Mouse (Mus musculus) lung, adult 2 months (tissue): ENCODE measurements around the gene Galns. TPM values are rescaled to one million over a fixed set of nuclear protein-coding genes. Genes with fewer than 3 reads are reported as not detected.

Experiments
- DNase-seq: peaks from one replicate; pipeline ENCODE4 v3.0.0; 2022
- H3K4me1 ChIP-seq: fragments of 200-500 bp; 2 replicates; pipeline ENCODE4 v1.6.1; 2011; ENCODE audit warnings: low read length; ENCODE audit not compliant: control insufficient read depth, insufficient read depth
- H3K4me3 ChIP-seq: fragments of 200-500 bp; replicated peaks from 2 replicates; pipeline ENCODE3; 2011; ENCODE audit warnings: low read depth, mild to moderate bottlenecking, control low read depth, low read length; ENCODE audit errors: extremely low read depth
- CTCF ChIP-seq: fragments of 200-500 bp; IDR thresholded peaks from 2 replicates; pipeline ENCODE4 v1.5.1; 2011; ENCODE audit warnings: mild to moderate bottlenecking, low read length, control low read depth; ENCODE audit not compliant: insufficient read depth
- POLR2A ChIP-seq: fragments of 200-500 bp; IDR thresholded peaks from 2 replicates; pipeline ENCODE4 v1.6.1; 2011; ENCODE audit warnings: low read depth, mild to moderate bottlenecking, control low read depth, low read length, borderline replicate concordance; ENCODE audit errors: extremely low read depth
- WGBS: fragments of 180-500 bp; shearing (Covaris S2); methylation state at CpG from one replicate; pipeline ENCODE4 v1.1.7; 2018; 5-methylcytosine and 5-hydroxymethylcytosine counted together
- polyA plus RNA-seq: library from polyadenylated mRNA; depleted of rRNA; stranded (reverse); fragments of >200 nt; gene quantifications from 2 replicates; pipeline ENCODE4 v1.2.3, GENCODE M21; 2012

Gene Galns
- polyA plus RNA-seq, 1 experiment = 14.9 TPM

DNA sequence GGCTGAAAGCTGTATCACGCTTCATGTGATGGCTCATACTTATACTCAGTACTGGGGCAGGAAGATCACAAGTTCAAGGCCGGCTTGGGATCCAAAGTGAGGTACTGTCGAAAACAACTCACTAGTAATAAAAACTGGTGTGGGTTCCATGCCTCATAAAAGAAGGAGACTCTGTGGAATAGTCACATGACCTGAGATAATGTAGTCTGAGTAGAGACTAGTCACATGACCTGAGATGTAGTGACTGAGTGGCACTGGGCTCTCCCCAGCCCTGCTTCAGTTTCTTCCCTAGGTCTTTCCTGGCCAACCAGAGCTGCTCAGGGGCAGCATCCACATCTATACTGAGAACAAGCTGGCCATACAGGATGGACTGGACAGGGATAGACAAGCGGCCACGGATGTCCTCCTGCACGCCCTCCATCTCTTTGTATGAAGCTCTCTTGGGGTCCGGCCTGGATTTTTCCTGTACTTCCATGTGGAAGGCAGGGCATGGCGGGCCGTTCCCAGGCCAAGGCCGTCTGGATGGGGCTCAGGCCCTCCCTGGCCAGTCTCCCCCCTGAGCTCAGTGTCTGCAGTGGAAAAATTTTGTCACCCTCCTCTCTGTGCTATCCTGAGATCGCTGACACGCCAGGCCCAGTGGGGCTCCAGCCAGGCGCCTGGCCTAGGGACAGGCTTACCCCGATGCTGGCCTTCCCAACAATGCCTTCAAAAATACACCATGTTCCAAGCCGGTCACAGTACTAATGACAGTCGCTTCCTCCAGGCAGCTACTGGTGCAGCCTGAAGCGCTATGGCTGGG, 12.8 kb upstream of the Galns start:
- Histone ChIP-seq H3K4me3 (no peak overlapping the region), H3K4me1 (no peaks in the 10 kb centered on the region; the same call in 1 of the 2 replicates)
- no peak for TF ChIP-seq POLR2A
- TF ChIP-seq CTCF = no peak
- WGBS = 76% methylated on average over 17 of the region's 17 CpGs
- DNase-seq = no peak

DNA sequence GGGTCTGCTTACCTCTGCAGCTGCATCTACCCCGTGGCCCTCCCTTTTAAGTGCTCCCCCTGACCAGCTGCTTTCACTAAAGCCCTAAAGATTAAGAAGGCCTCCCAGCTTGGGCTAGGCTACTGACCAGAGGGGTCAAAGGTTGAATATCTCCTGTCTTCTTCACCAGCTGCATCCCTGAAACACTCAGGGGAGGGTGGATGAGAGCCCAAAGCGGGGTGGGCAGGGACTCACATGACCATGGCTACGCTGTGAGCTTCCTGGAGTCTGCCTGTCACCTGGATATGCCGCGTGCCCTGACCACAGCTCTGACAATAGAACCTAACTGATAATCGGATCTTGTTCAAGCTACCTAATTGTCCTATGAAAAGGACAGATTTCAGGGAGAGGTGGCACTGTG, 11.5 kb upstream of the Galns start, which contains the start of gene Pabpn1l:
Gene Pabpn1l, minus strand, starts transcription at position 13 of the 400 bp plus-strand sequence.
- 60% methylated on average over 6 of the region's 6 CpGs for WGBS
- Histone ChIP-seq H3K4me3 (no peak within 1 kb of the TSS), H3K4me1 (peaks cover 4% of the 10 kb centered on the region; the same call in 1 of the 2 replicates)
- no peak for DNase-seq
- no peak for TF ChIP-seq POLR2A
- no peak for TF ChIP-seq CTCF

DNA sequence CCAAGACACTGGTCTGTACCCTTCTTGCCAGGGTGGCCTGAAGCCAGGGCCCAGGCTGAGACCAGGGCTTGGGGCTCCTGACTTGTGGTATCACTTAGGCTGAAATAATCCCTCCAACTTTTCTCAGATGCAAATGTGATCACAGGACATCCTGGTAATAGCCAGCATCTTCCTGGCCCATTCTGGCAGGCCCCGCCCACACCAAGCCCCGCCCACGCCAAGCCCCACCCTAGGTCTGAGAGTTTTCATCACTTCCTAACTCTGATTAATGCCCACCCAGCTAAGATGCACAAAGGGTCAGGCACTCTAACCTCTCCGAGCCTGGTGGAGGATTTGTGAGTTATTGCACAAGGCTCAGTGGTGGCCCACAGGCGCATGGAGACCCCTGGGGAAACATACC, 9.2 kb upstream of the Galns start:
- Histone ChIP-seq H3K4me1 (peaks cover 4% of the 10 kb centered on the region; the same call in 1 of the 2 replicates), H3K4me3 (no peak overlapping the region)
- 43% methylated on average over 5 of the region's 5 CpGs for WGBS
- no peak for DNase-seq
- TF ChIP-seq CTCF (no peak), POLR2A (no peak)

DNA sequence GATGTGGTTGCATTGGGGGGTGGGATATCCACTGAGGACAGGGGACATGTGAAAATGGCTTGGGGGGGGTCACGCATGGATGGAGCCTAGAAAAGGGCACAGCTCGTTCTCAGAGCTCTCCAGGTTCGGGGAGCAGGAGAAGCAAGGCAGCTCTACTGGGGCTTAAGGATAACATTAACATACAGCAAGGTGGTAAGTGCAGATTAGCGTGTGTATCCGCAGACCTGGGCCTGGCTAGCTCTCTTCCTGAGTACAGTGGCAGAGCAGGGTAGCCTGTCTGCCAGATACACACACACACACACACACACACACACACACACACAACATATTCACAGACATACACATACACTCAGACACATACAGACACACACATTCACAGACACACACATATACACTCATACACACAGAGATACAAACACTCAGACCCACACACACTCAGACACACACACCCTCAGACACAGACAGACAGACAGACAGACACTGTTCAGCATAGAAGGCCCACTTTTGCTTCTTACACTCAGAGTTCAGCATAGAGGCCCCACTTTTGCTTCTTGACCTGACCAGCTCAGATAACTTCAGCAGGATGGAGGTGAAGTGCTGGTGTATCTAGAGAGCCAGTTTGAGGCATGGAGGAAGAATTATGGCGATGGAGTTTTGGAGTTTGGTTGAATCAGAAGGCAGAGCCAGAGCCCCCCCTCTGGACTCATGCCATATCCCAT, 7.6 kb upstream of the Galns start:
- 89% methylated on average over 6 of the region's 6 CpGs for WGBS
- DNase-seq = no peak
- Histone ChIP-seq H3K4me1 (peaks cover 4% of the 10 kb centered on the region; the same call in 1 of the 2 replicates), H3K4me3 (no peak overlapping the region)
- TF ChIP-seq POLR2A (no peak), CTCF (no peak)

DNA sequence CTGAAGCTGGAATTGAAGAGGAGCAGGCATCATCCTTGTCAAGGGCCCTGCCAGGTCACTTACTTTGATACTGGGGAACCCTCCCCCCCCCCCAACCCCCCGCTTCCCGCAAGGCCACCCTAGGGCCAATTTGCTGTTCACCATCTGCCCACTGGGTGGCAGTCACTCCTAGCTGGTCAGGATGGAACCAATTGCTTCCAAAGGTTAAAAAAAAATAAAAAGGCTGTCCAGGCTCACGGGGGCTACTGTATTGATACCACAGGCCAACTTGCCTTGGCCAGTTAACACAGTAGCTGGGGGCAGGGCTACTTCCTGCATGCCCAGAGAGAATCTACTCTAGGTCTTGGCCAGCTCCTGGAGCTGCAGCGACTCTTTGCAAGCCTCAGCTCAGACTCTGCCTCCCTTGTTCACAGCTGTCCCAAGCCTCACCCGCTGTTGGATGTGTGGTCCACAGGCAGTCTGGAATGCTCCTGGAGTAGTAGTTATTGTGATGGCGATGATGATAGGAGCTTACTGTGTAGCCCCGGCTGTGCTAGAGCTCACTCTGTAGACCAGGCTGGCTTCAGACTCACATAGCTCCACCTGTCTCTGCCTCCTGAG, 6.8 kb upstream of the Galns start:
- peak; percentile 84 for DNase-seq
- 36% methylated on average over 5 of the region's 7 CpGs for WGBS
- no peak for TF ChIP-seq POLR2A
- TF ChIP-seq CTCF = peak; percentile 75
- Histone ChIP-seq H3K4me3 (no peak overlapping the region), H3K4me1 (peaks cover 4% of the 10 kb centered on the region; the same call in 1 of the 2 replicates)

DNA sequence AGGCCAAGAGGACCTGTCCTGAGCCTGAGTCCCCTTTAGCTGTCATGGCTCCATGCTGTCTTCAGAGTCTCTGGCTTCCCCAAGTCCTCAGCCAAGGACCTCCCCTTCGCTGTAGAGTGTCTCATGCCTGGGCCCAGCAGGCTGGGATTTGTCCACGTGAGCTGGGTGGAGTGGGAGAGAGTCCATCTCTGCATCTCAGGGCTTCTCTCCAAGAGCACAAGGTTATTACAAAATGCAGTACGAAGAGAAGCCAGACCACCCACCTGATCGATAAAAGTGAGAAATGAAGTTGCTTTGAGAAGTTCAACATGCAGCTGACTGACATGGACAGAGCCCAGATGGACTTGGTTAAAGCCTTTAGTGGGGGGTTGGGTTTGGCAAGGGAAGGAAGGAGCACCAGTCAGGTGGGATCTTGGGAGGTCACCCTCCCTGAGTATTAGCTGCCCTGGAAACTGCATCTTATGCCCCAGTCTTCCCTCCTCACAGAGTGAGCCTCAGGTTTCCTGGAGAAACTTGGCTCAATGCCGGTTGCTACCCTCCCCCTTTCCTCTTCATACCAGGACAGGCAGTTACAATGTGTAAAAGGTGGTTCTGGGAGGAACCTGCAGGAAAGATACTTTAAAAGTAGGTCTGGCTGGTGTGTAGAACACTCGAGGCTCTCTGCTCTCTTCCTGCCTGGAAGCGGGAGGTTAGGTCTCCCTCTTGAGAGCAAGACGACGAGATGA, 5.1 kb upstream of the Galns start:
- WGBS = 48% methylated on average over 9 of the region's 9 CpGs
- Histone ChIP-seq H3K4me3 (no peak overlapping the region), H3K4me1 (peaks cover 11% of the 10 kb centered on the region)
- no peak for TF ChIP-seq CTCF
- no peak for TF ChIP-seq POLR2A
- no peak for DNase-seq

DNA sequence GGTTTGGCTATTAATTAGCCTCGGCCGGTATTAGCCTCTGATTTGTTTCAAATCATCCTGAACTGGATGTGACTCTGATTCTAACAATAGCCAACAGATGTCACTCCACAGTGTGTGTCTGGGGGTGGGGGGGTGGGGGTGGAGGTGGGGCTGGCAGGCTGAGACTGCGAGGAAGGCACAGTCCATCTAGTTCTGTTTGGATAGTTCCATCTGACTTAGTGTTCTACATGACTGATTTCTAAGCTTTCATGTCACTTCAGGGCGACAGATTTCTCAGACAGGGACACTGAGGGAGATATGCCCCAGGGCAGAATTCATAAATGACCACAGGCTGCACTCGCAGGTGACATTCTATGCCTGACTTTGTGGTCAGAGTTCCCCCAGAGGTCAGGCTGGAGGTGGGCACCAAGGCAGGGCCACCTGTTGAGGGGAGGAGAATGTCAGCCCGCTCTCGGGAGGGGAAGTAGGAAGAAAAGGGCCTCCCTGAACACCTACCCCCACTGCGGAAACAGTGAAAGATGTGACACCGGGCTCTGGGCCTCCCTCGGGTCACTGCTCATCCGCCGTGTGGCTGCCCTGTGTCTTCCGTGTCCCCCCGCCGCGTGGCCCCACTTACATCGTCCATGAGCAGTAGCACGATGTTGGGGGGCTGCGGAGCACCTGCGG, 518 bp downstream of the Galns start:
- peak overlapping the region; percentile 89 for H3K4me3 ChIP-seq
- peaks cover 12% of the 10 kb centered on the region for H3K4me1 ChIP-seq
- 3% methylated on average over 20 of the region's 20 CpGs for WGBS
- no peak for TF ChIP-seq CTCF
- TF ChIP-seq POLR2A = no peak
- DNase-seq = peak; percentile 21

DNA sequence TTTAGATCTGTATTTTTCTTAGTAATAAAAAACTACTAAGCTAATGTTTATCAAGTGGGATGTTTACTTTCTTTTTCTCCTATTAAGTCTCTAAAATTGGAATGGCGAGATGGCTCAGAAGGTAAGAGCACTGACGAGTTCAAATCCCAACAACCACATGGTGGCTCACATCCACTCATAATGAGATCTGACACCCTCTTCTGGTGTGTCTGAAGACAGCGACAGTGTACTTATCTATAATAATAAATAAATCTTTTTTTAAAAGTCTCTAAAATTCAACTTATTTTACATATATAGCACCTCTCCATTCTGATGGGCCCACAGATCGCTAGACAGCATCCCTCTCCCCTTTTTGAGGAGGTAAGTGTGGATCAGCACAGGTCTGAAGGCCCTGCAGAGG, 1.1 kb downstream of the Galns start:
- H3K4me1 ChIP-seq = peaks cover 12% of the 10 kb centered on the region
- DNase-seq = no peak
- WGBS = 60% methylated on average over 4 of the region's 4 CpGs
- TF ChIP-seq POLR2A (no peak), CTCF (no peak)
- no peak overlapping the region for H3K4me3 ChIP-seq

DNA sequence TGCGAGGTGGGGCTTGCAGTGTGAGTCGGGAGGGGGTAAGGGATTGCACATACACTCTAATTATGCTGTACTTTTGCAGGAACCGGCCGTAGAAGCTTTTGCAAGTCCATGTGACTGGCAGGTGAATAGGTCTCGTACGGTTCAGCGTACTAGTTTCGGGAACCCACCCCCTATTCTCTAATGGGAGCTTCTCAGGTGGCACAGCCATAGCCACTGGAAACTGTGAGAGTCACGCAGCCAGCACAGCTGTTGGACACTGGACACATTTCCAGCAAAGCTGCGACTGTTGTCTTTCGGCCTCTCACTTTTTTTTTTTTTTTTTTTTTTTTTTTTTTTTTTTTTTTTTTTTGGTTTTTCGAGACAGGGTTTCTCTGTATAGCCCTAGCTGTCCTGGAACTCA, 4.5 kb downstream of the Galns start:
- H3K4me1 ChIP-seq = peaks cover 5% of the 10 kb centered on the region; the same call in 1 of the 2 replicates
- 84% methylated on average over 11 of the region's 12 CpGs for WGBS
- no peak for DNase-seq
- no peak overlapping the region for H3K4me3 ChIP-seq
- no peak for TF ChIP-seq POLR2A
- no peak for TF ChIP-seq CTCF
